Mouse (Mus musculus): ENCODE measurements around the gene Itgb5. TPM values are rescaled to one million over a fixed set of nuclear protein-coding genes. Genes with fewer than 3 reads are reported as not detected.

The Itgb5 gene
- total RNA-seq, 2 experiments from 2014 or later: 31.9 to 33.3 TPM

DNA sequence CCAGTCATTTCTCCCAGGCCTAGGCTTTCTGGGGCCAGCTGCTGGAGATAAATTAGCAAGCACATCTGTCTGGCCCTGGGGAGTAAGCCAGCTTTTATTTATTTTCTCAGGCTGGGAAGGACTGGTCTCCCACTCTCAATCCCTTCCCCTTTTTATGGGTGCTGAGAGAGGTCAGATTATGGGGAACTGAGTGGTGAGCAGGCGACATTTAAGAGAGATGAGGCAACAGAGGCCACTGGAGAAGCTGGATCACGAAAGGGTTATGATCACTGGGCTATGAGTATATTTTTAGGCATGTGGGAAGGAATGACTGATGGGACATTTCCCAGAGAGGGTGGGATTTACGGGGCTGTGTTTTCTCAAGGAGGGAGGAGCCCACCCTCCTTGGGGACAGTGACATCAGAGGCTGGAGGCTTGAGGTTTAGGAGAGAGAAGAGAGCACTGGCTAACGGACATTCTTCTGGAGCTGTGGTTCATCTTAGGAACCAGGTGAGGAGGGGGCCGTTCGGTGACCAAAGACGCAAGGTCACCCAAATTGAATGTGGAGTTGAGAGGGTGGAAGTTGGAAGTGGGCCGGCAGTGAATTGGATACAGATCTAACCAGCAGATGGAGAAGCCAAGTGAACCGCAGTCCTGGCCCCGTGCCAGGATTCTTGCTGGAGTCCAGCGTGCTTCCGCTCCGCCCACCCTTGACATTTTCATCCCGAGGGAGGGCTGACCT is 62.3 kb downstream of the Itgb5 start:
- intact Hi-C loops (cut with DNase I; ENCODE audit: low total_unique reads): no loop called here
- peak; percentile 88 for DNase-seq

DNA sequence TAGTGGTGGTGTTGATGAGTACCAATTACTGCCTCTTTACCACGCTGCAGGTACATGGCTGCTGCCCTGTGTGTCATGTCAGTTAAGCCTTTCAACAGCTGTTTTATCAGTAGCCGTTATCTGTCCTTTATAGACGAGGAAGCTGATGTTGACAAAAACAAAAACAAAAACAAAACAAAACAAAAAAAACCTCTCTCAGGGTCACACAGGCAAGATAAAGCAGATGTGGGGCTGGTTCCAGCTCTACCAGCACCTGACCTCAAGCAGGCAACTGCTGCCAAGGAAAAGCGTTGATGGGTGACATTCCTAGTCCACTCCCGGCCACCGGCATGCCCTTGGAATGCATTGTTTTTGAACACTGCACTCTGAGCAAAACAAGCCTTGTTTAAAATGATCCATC is 63.1 kb downstream of the Itgb5 start:
- intact Hi-C loops (cut with DNase I; ENCODE audit: low total_unique reads): no loop called here

DNA sequence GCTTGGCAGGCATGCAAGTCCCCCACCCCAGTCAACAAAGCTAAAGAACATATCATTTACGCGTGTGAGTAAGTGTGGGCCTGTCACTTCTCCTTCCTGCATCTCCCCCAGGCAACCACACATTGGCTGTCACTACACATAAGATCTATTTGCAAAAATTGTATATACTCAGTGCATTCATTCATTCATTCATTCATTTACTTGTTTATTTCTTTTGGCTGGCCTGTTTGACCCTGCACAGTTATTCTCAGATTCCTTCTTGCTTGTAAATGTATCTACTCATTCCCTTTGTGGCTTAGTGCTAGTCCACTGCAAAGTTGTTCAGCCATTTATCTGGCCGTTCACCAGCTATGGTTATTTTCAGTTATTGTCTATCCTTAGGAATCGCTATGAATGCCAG is 64.3 kb downstream of the Itgb5 start:
- intact Hi-C loops (cut with DNase I; ENCODE audit: low total_unique reads): no loop called here

More for the DNA sequence above, 63.1 kb downstream of the Itgb5 start:
- no peak for DNase-seq

GRCm38 (mm10) chr16:33894449-33894848 is 65.0 kb downstream of the Itgb5 start:
- no peak for DNase-seq
- intact Hi-C loops (cut with DNase I; ENCODE audit: low total_unique reads): no loop called here

More for the DNA sequence above, 64.3 kb downstream of the Itgb5 start:
- DNase-seq: no peak

GRCm38 (mm10) chr16:33895690-33896089 is 66.2 kb downstream of the Itgb5 start:
- DNase-seq: no peak

DNA sequence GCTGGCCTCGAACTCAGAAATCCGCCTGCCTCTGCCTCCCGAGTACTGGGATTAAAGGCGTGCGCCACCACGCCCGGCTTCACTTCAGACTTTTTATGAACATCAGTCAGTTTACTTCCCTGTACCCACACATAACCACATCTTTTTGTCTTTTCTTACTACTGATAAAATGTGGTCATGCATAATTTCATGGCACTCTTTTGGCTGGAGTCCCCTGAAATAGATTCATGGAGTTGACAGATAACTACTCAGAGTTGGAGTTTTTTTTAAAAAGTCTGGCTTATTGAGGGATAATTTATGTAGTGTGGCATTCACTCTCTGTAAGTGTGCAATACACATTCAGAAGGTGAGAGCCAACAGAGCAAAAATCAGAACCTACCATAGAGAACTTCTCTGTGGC is 67.3 kb downstream of the Itgb5 start:
- intact Hi-C loops (cut with DNase I; ENCODE audit: low total_unique reads): no loop called here
- no peak for DNase-seq

More at GRCm38 (mm10) chr16:33895690-33896089, 66.2 kb downstream of the Itgb5 start:
- intact Hi-C loops (cut with DNase I; ENCODE audit: low total_unique reads): no loop called here

GRCm38 (mm10) chr16:33903664-33904441 is 74.4 kb downstream of the Itgb5 start:
- intact Hi-C loops (cut with DNase I; ENCODE audit: low total_unique reads): no loop called here
- peak; percentile 31 for DNase-seq

DNA sequence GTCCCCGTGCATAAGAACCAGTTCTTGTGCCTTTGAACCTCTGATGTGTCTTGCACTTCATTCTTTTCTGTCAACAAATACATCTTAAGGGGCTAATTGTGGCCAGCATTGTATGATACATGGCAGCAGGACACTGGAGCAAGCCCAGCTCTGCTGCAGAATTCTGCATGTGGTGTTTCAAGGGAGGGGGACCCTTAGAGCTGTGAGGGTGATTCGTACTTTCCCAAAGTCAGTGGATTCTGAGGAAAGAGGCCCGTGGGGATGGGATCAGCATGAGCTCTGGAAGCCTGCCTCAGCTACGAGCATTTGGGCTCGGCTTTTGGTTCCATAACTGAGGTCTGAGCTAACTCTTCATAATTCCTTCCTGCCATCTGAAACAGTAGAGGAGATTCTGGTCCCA is 75.1 kb downstream of the Itgb5 start:
- DNase-seq: peak; percentile 53
- intact Hi-C loops (cut with DNase I; ENCODE audit: low total_unique reads): no loop called here

- no peak for DNase-seq
- intact Hi-C loops (cut with DNase I; ENCODE audit: low total_unique reads): no loop called here
Measured at GRCm38 (mm10) chr16:33908239-33908638, 78.8 kb downstream of the Itgb5 start.

DNA sequence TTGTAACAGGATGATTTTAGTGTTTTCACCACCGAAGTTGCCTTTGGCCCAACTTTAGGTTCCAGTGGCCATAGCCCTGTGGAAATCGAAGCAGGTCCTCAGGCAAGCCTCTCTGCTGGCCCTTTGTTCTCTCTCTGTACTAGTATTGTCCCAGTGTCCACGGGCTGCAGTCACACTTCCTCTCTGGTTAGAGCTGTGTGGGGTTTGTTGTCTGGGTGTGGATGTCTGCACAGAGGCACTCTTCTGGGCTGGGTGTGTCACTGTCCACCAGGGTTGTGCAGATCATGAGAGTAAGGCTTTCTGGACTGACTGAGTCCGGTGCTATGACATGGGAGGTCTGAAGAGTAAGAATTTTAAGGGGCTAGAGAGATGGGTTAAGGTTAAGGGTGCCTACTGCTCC is 85.5 kb downstream of the Itgb5 start:
- DNase-seq: no peak

GRCm38 (mm10) chr16:33916473-33917251 is 87.2 kb downstream of the Itgb5 start:
- DNase-seq: peak; percentile 85
- intact Hi-C loops (cut with DNase I; ENCODE audit: low total_unique reads): no loop called here

More for the DNA sequence above, 85.5 kb downstream of the Itgb5 start:
- intact Hi-C loops (cut with DNase I; ENCODE audit: low total_unique reads): no loop called here

- DNase-seq: no peak
- intact Hi-C loops (cut with DNase I; ENCODE audit: low total_unique reads): no loop called here
Measured at GRCm38 (mm10) chr16:33917390-33917789, 87.9 kb downstream of the Itgb5 start.

DNA sequence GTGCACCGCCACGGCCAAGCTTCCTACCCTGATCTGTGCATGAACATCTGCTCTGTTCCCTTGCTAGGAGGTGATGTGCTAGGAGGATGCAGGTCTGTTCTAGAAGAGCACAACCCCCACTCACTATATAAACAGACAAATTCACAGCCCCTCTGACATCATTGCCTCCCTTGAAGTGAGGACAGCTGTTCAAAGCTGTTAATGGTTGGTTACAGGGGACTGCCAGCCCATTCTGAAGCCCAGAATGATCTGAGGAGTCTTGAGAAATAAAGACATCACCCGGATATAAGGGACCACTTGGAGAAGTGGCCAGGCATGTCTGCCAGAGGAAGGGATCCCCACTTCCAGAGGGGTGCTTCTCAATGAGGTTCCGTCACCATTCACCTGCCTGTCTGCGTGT is 88.5 kb downstream of the Itgb5 start:
- intact Hi-C loops (cut with DNase I; ENCODE audit: low total_unique reads): no loop called here
- no peak for DNase-seq

GRCm38 (mm10) chr16:33921514-33921913 is 92.0 kb downstream of the Itgb5 start:
- intact Hi-C loops (cut with DNase I; ENCODE audit: low total_unique reads): no loop called here
- no peak for DNase-seq

GRCm38 (mm10) chr16:33922111-33923000 is 92.9 kb downstream of the Itgb5 start:
- DNase-seq: no peak
- intact Hi-C loops (cut with DNase I; ENCODE audit: low total_unique reads): no loop called here

DNA sequence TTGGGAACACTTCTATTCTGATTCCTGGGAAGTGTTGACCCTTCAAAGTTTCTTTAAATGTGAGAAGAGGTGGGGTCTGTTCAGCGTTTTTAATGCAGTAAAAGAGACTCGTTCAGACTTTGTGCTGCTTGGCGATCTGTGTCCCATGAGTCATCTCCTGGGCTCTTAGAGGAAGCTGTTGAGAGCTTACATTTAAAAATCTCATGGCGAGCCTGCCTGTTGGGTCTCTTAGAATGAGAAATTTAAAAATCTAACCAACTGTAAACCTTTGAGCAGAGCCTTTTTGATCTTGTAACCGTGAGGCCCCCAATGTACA is 93.5 kb downstream of the Itgb5 start:
- intact Hi-C loops (cut with DNase I; ENCODE audit: low total_unique reads): no loop called here
- no peak for DNase-seq

- intact Hi-C loops (cut with DNase I; ENCODE audit: low total_unique reads): no loop called here
Measured at GRCm38 (mm10) chr16:33923758-33924157, 94.3 kb downstream of the Itgb5 start.

DNA sequence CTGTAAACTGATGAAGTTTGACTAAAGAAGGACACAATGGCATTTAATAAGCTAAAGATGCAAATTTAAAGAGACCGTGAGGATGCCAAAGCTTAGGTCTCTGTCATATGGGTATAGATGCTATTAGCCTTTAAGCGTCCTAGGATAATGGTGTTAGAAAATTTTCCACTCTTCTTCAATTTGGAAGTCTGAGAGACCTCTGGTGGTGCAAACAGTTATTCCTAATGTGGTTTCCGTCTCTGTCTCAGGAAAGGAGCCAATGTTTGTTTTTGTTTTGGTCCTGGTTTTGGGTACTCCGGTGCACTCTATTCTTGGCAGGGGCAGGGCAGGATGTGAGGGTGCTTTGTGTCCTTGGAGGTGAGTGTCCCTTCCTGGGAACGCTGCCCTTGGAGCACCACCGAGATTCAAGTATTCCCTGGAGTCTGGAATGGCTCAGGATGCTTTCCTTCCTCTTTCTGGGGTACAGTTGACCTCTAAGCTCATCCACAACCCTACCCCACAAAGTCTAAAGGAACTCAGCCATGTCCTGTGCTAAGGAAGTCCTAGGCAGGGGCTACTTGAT is 97.9 kb downstream of the Itgb5 start:
- no peak for DNase-seq
- intact Hi-C loops (cut with DNase I; ENCODE audit: low total_unique reads): no loop called here

More at GRCm38 (mm10) chr16:33923758-33924157, 94.3 kb downstream of the Itgb5 start:
- DNase-seq: no peak

Measured in gastrocnemius, postnatal 14 days (tissue).